Mouse (Mus musculus): ENCODE data around the gene Gprasp1. TPM values are rescaled to one million over a fixed set of nuclear protein-coding genes. Genes with fewer than 3 reads are reported as not detected.

Gene Gprasp1
- 62.6 TPM for total RNA-seq (2023)

GRCm38 (mm10) chrX:135742304-135743055 lies at the start of gene Gprasp1, which contains the start of gene Armcx5:
TSS of gene Gprasp1 (plus strand) at chrX:135742733.
TSS of gene Armcx5 (plus strand) at chrX:135742733.

GRCm38 (mm10) chrX:135693633-135694032 lies 48.9 kb upstream of the Gprasp1 start, which contains the start of gene Tcp11x2:
TSS of gene Tcp11x2 (minus strand) at chrX:135693790.

GRCm38 (mm10) chrX:135725161-135725560 lies 17.4 kb upstream of the Gprasp1 start, which contains the start of gene Tmsb15a:
TSS of gene Tmsb15a (minus strand) at chrX:135725261.

GRCm38 (mm10) chrX:135797212-135797644 lies 54.7 kb downstream of the Gprasp1 start, which contains the start of gene Bhlhb9:
TSS of gene Bhlhb9 (plus strand) at chrX:135797594.

GRCm38 (mm10) chrX:135838521-135839360 lies 96.2 kb downstream of the Gprasp1 start, which contains the start of gene Gprasp2:
TSS of gene Gprasp2 (plus strand) at chrX:135839034.

Other genes starting within 250 kb of the Gprasp1 start
- not detected for gene AV320801, start 248.1 kb upstream of the Gprasp1 start, total RNA-seq (2023)
- gene Nxf7, start 144.0 kb upstream of the Gprasp1 start, total RNA-seq (2023) = not detected
- not detected for gene Prame, start 115.0 kb upstream of the Gprasp1 start, total RNA-seq (2023)
- gene Tcp11x2, start 48.9 kb upstream of the Gprasp1 start, total RNA-seq (2023) = not detected
- not detected for gene Tmsb15a, start 17.5 kb upstream of the Gprasp1 start, total RNA-seq (2023)
- 40.2 TPM for gene Armcx5, start within 50 bp of the Gprasp1 start, total RNA-seq (2023)
- 18.5 TPM for gene Bhlhb9, start 54.9 kb downstream of the Gprasp1 start, total RNA-seq (2023)
- 21.5 TPM for gene Gprasp2, start 96.3 kb downstream of the Gprasp1 start, total RNA-seq (2023)